Mouse (Mus musculus) heart, adult 18-20 months (tissue): ENCODE results near the gene Ahctf1. TPM values are rescaled to one million over a fixed set of nuclear protein-coding genes. Genes with fewer than 3 reads are reported as not detected.
"Not testable (repeated sequence)": the region's sequence is repeated elsewhere in the genome, so short reads cannot be mapped to it uniquely, and the experiment has no call there.

Experiments used
- DNase-seq, 2 experiments: peaks; one replicate each; pipeline ENCODE4 v3.0.0; 2021 to 2022; ENCODE audit warnings: mixed read lengths in 1 of 2
- total RNA-seq, 2 experiments: library from RNA; stranded (reverse); gene quantifications; 2 replicates each; pipeline ENCODE4 v1.2.3; 2021

Ahctf1 gene
- total RNA-seq, 2 experiments from 2014 or later = 14.6 to 19.1 TPM

DNA sequence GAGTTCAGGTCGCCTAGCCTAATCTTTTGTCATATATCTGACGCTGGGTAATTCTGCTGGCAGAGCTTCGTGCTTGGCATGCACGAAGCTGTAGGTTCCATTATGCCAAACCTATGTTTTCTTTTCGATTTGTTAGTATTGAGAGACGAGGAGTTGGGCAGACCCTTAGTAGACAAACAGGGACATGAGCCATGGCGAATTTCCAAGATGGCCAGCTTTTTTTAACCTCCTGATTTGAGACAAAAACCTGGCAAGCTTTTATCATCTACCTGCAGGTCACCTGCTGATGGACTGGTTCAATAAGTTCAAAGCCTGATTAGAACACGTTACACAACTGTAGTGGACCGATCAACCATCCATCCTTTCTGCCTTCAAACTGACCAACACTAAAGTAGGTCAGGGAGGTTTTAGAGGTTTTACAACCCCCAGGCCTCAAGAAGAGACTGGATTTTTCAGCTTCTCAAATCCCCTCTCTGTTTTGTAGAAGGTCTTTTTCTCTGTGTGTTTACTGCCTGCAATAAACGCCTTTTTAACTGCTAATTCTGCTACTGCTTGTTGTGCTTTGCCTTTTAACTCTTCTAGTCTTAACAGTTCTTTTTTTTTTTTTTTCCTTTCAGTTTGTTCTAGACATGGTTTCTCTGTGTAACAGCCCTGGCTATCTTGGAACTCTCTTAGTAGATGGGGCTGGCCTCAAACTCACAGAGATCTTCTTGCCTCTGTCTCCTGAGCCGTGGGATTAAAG, 831 bp upstream of the Ahctf1 start:
- DNase-seq = peak in 1 of 2 experiments; percentile 26

DNA sequence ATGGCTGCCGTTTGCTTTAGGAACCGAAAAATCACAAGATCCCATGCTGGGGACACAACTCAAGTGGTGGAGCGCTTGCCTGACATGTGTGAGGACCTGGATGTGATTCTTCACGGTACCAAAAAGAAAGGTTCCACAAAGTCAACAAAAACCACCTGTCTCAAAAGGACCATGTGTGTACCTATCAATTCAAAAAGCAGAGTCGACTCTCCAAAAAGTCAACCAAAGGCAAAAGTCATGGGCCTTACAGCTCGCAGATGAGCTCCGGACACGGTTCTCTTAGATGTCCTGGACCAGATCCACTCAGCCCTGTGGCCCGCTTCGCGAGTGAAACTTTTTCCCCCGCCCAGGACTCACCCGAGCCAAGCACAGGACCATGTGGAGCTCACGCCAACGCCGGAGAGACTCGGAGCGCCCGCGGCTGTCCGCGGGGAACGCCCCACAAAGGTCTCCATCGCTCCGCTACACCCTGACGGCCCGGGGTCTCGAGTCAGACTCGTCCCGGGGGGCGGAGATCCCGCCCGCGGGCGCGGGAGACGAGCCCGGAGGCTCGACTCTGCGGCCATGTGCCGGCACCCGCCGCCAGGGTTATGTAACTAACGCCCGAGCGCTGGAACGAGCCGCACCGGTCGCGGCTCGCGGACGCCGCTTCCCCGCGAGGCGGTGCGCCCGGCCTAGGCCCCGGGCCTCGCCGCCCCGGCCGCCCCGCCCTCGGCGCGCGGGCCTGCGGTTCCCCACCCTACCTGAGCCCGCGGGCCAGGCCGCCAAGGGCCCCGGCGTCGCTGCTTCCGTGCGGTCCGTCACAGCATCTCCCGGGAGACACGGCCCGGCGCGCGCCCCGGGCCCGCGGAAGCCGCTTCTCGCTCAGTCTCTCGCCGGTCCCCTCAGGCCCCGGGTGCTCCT, 619 bp downstream of the Ahctf1 start, which contains the start of gene Gm10518:
Gm10518 (plus strand) TSS at position 767 of the 903 bp plus-strand sequence.
- DNase-seq = peak; percentile 71 to 79

DNA sequence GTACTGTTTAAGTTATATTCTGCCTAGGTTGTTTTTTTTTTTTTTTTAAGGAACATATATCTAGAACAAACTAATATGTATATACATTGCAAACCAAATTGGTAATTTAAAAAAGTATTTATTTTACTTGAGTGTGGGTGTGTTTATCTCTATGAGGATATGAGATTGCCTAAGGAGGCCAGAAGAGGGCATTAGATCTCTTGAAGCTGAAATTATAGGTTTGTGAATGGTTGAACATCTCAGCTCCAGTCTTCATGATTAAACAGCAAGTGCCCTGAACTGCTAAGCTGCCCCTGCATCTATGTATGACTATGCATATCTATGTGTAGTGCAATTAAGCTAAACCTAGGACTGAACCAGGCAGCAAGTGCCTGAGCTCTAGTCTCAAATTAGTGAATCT, 4.7 kb downstream of the Ahctf1 start:
- no peak for DNase-seq

DNA sequence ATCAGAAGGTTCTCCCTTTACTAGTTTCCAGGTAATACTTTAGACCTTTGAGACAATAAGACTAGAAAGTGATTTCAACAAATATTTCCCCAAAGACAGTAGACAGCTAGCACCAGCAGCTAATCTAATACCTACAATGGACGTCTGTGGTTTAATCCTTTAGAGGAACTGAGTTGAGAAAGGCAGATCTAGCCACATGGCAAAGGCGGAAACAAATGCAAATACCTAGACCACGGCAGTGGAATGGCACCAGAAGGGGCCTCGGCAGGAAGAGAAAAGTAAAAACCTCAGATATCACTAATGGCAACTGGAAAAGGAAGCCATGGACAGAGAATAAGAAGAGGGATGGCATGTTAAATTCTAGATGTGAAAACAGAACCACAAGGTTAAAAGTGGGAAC, 16.2 kb downstream of the Ahctf1 start:
- DNase-seq = no peak

DNA sequence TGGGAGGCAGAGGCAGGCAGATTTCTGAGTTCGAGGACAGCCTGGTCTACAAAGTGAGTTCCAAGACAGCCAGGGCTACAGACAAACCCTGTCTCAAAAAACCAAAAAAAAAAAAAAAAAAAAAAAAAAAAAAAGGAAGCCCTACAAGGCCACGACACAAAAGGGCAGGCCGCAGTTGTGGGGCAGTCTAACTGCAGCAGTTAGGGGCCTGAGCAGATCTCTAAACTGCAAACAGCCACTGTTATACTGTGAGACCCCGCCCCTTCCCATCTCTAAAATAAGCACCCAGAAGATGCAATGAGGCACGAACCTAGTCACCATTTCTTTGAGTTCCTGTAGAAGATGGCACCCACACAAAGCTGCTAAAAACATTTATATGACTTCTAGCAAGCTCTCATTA, 18.0 kb downstream of the Ahctf1 start:
- DNase-seq = no peak

DNA sequence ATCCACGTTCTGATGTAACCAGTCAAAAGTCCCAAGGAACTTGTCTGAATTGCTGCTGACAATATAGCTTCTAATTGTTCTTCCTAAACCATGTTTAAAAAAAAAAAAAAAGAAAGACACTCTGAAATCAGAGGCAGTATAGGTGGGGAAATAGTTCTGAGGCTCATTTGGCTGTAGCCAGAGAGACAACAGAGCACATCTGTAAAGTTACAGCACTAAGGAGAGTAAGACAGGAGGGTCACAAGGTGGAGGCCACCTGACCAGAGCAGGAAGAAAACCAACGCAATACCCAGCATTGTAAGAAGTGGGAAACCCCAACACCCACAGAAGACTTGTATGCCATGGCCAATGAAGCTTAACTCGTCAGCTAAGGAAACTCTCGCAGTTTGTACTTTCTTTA, 19.4 kb downstream of the Ahctf1 start:
- DNase-seq = no peak

DNA sequence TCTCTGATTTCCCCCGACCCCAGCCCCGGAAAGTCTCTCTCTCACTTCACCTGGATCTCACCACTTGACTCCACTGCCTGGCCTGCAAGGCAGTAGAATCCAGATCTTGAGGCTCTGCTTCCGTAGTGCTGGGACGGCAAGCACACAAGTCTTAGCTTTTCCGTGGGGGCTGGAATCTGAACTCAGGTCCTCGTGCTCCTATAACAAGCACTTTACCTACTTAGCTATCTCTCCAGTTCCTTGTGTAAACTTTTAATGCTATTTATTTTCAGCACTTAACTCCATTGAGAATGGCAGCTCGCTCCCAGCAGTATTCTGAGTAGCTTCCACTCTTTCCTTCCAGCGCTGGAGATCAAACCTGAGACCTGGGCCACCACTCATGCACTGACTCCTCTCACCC, 26.6 kb downstream of the Ahctf1 start:
- no peak for DNase-seq

DNA sequence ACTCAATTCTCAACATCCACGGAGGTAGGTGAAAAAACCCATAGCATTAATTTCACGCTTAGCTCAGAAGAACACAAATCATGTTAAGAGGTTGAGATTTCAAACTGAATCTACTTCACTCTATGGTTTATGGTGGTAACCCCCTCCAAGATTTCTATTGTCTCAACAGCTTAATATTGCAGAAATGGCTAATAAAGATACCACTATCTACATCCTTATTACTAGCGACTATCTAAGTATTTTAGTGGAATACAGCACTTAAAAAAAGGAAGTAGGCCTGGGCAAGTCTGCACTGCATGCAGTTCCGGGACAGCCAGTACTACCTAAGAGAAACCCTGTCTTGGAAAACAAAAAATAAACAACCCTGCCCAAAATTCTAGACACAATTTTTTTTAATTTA, 42.9 kb downstream of the Ahctf1 start:
- DNase-seq = no peak

DNA sequence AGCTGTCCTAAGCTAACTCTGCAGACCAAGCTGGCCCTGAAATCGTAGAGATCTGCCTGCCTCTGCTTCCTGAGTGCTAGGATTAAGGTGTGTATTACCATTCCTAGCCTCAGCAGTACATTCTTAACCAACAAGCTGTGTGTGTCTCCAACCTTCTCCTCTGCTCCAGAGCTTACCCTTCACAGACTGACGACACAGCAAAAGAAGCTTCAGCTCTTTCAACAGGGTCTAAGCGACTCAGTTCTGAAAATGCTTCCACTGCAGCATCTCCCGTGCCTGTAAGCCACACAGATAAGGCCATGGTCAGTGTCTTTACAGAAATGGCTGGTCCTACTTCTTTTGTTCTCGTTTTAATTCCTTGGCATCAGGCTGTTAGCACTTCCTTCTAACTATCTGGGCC, 43.4 kb downstream of the Ahctf1 start:
- DNase-seq = no peak

DNA sequence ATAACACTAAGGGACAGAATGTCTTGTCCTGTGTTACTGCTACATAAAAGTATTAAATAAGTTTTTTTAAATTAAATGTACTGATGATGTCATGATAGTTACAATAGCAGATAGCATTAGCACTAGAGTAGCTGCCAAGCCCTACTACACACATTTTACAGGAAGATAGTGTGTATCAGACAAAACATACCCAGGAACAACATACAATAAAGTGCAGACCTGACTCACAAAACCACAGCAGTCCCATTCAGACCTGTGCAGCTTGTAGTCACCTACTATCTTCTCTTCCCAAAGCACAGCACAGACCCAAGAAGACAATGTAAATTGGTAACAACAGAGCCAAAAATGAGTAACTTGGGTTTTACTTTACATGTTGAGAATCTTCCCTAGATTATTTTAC, 47.0 kb downstream of the Ahctf1 start:
- no peak for DNase-seq

DNA sequence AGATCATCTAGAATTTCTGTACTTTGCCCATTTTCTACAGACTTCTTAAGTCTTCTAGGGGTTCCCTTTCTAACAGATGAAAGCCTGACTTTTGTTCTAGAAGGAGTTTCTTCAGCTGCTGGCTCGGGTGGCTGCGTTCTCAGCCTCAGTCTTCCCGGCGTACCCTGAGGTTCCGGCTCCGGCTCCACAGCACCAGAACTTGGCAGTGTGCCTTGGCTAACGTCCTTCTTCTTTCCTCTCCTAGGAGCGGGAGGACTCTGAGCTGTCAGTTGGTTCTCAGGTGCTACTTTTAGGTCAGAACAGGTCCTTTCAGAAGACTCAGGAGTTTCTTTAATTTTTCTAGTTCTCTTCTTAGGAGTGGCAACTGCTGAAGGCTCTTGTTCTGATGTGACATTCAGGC, 50.5 kb downstream of the Ahctf1 start:
- DNase-seq = peak in 1 of 2 experiments; percentile 35

DNA sequence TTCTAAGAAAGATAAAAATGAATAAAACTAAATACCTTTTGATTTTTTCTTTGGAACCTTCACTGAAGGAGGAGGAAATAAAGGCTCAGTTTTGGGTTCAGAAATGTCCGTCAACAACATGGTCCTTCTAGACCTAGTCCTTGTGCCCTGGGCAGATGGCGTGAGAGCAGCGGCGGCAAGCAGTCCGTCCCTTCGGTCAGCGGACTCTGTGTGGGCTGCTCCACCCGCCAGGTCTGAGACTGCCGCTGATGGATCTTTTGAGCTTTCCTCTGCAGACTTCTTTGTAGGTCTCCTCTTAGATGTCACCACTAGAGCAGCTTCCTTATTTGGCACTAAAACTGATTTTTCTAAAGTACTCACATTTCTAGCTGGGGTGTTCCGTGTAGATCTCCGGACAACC, 51.2 kb downstream of the Ahctf1 start:
- no peak for DNase-seq

DNA sequence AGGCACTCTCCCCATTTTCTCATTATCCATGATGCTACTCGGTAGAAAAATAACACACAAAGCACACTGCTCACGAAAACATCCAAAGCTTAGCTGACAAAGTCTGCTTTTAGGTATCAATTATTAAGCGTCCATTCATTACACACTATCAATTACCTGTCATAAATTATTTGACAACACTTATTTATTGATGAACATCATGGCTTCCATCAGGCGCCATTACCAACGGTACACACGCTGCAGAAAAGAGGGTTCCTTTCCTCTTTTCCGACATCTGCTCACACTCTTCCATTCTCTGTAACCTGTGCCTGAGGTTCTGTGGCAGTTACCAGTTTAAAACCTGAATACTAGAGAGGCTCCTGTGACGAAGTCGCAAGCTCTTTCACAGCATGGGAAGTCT, 58.3 kb downstream of the Ahctf1 start, which contains the start of gene Kif28:
Kif28 (minus strand) TSS at position 101 of the 400 bp plus-strand sequence.
- no peak for DNase-seq

DNA sequence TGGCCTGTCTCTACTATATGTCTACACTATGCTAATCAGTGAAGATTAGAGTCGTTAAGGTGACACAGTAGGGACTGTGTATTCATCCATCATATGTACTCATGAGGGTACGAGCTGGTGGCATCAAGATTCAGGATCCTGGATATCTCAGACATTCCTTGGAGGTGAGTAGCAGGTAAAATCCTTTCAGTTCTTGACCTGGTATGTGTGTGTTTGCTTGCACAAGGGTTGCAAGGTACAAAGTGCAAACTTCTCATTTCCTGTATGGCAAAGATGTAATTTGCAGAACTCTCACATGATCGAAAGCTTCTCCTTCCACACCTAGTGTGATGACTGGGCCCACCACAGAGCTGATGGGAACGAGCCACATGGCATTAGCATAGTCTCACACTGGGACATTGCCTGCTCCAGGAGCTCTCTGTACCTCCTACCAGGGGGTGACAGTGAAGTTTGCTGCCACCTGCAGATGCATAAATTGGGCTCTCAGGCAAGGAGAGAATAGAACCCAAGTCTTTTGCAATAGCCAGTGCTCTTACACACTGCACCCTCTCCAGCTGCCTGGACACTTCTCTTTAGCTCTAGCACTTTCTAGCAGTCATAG, 59.8 kb downstream of the Ahctf1 start:
- no peak for DNase-seq

DNA sequence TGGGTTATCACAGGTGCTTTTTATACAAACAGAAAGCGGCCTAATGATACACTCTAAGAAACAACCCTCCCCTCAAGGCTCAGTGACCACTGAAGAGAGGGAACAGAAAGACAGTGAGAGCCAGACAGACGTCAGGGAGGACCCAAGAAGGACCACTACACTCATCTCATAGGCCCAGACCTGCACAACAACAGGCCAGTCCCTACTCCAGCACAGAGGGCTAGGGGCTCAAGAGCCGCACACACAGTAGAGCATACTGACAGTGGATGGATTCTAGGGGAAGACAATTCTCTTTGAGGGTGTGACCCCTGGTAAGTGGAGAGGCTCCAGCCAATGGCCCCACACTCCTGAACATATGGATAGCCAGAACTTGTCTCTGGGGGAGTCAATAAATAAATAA, 67.0 kb downstream of the Ahctf1 start:
- no peak for DNase-seq

DNA sequence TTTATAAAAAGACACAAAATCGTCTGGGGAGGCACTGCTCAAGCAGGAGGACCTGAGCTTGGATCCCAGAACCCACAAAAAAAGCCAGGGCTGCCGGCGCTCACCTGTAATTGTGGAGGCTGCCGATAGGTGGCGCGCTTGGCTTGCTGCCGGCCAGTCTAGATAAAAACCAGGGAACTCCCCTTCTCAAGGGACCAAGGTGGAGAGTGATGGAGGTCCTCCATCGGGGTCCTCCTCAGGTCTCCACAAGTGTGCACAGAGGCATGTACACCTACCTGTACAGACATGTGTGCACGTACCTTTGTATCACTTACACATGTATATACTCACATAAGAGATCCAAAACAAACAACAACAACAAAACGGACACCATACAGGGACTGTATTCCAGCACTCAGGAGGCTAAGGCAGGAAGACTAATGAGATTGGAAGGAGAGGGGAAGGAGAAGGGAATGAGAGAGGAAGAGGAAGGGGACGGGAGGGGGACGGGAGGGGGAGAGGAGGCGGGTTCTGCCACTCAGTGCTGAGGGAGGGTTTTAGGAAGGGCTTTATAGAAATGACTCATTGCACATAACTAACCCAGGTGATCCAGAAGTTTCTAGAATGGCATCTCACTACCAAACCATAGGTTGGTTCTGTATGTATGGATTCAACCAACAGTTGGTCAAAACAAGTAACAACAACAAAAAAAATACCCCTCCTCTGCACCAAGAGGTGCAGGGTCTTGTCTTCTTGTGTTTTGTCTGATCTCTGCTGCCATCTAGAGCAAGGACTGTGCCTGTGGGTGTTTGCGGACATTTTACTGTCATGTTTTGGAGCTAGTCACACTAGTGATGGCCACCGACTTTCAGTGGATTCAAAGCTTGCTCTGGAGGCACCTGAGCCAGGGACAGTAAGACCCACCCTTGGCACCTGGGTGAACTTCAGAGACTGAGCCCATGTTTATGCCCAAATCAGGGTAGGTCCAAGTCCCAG, 68.7 kb downstream of the Ahctf1 start:
- DNase-seq = peak; percentile 29 to 72

DNA sequence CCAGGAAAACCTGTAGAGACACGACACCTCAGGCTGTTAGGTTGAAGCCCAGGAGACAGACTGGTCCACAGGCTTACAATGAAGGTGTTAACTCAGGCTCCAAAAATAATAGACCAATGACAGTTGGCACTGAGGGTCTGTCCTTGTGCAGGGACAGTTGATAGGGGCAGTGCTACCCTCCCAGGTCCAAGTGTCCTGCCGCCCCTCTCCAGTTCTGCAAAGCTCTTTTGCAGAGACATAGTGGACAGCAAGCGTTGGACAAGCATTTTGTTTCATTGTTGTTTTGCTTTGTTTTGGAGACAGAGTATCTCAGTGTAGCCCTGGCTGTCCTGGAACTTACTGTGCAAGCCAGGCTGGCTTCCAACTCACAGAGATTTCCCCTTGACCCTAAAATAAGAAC, 72.1 kb downstream of the Ahctf1 start:
- DNase-seq = peak; percentile 33 to 41

DNA sequence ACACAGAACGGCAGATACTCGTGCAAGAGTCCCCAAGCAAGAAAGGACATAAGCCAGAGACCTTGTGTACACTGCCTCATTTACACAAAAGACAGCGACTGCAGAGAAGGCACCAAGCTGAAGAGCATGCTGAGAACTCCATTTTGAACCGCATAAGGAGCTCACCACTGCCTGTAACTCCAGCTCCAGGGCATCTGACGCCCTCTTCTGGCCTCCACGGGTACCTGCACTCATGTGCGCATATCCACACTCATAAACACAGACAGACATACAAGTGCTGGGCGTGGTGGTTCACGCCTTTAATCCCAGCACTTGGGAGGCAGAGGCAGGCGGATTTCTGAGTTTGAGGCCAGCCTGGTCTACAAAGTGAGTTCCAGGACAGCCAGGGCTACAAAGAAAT, 74.8 kb downstream of the Ahctf1 start:
- no peak for DNase-seq

DNA sequence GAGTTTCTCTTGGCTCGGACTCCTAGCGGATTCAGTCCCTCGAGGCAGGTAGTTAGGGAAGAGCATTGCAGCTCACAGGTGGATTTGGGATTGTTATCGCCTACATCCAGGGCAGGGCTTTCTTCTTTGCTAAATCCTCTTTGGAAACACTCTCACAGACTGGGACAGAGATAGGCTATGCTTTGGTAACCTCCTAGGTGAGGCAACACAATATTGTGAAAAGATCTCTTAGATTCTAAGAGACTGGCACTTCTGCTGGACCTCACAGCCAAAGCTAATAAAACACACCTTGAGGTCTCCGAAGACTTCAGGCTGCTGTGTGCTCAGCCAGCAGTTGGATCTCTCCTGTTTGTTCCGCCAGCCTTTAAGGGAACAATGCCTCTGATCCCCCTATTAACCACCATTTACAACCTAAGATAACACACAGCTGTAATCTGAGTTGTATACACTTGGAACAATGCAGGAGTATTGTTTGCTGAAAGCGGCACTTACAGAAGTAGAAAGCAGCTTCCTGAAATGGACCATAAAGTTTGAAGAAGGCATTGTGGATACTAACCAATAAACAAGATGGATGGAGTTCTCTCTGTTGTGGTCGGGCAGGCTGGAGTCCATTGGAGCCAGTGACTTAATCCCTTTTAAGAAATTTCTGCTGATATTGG, 80.5 kb downstream of the Ahctf1 start:
- no peak for DNase-seq

DNA sequence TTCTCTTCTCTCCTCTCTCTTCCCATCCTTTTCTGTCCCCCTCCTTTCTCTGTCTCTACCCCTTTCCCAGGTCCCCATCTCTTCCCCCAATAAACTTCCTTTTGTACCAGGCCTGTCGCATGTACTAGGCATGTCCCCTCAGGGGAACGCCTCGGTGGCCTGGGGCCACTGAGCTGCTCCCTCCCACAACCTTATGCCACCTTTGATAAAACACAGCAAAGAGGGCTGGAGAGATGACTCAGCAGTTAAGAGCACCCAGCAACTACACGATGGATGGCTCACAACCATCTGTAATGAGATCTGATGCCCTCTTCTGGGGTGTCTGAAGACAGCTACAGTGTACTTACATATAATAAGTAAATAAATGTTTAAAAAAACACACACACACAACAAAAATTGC, 87.7 kb downstream of the Ahctf1 start:
- DNase-seq = no peak

DNA sequence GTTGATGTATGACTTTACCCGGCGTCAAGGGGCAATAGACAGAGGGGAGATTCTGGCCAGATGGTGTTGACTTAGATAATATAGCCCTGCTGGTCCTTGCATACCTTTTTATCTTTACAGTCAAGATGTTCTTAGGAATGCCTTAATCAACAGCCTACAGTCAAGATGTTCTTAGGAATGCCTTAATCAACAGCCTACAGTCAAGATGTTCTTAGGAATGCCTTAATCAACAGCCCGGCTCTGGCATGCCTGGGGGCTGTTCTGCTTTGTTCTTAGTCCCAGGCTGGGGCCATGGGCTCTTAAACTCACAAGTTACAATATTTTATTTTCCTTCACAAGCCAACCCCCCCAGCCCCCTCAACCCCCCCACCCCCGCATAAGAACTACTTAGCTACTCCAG, 88.2 kb downstream of the Ahctf1 start:
- DNase-seq = not testable (repeated sequence)
